12 mouse cellular contexts compared by ENCODE assay signal in the genomic region with DNA sequence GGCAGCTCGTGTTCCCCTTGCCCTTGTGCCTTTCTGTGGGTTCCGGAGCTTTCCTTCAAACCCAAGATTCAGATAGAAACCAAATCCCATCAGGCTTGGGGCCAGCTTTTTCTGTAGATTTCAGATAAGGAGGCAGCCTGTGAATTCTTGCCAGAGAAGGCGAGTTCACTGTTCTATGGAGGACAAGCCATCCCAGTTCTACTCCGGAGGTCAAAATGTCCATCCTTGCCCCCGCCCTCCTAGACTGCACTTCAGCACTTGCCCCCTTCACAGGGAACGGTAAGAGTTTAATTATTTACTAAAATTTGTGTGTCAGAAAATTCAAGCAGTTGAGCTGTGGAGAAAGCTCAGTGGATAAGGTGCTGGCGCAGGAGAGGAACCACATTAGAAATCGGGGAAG.
DNase-seq lines count a peak whose midpoint lies in the region; ATAC-seq lines count a peak whose summit lies in the region.
"Had no signal": no experiment of that assay in that cellular context is flagged by ENCODE, and none has a peak within 500 bp of the region (broad histone marks: within the 10 kb centered on the region; RNA-seq: fewer than 3 reads in every experiment).

No protein-coding gene starts in this region.

- H3K4me2 ChIP-seq in midbrain, embryonic 15.5 days, result no peak overlapping the region
- H3K4me2 ChIP-seq in intestine, embryonic 16.5 days (ENCODE audit: low read depth, low read length), result 0 out of 2 replicates have a peak overlapping the region, but pooled peaks have one; percentile 7
- no peak overlapping the region; the same call in 1 of the 2 replicates for H3K4me2 ChIP-seq in kidney, embryonic 14.5 days (replicated peaks; ENCODE audit: low read depth, low read length)
- H3K4me2 ChIP-seq in liver, embryonic 16.5 days (ENCODE audit: low read depth, low read length), result peak overlapping the region; percentile 4; the same call in 1 of the 2 replicates
- H3K4me2 ChIP-seq in midbrain, embryonic 14.5 days (ENCODE audit: low read length), result no peak overlapping the region

- 92% methylated on average over 8 of the region's 8 CpGs for WGBS in midbrain, embryonic 10.5 days
- WGBS in midbrain, embryonic 15.5 days, result 91% methylated on average over 8 of the region's 8 CpGs
- WGBS in intestine, embryonic 16.5 days, result 58% methylated on average over 8 of the region's 8 CpGs
- 62% methylated on average over 8 of the region's 8 CpGs for WGBS in kidney, embryonic 14.5 days
- WGBS in liver, embryonic 16.5 days (ENCODE audit: insufficient replicate concordance), result 61% methylated on average over 8 of the region's 8 CpGs
- WGBS in midbrain, embryonic 14.5 days, result 91% methylated on average over 8 of the region's 8 CpGs

- H3K27me3 ChIP-seq in midbrain, embryonic 10.5 days (ENCODE audit: low read depth, poor library complexity, severe bottlenecking), result peaks cover 37% of the 10 kb centered on the region
- 0 out of 2 replicates have a peak, but pooled peaks cover 2% of the 10 kb centered on the region for H3K27me3 ChIP-seq in midbrain, embryonic 15.5 days (replicated peaks)
- H3K27me3 ChIP-seq in intestine, embryonic 16.5 days (replicated peaks; ENCODE audit: control insufficient read depth, insufficient read depth, low read length), result no peaks in the 10 kb centered on the region
- H3K27me3 ChIP-seq in kidney, embryonic 14.5 days (ENCODE audit: control insufficient read depth, insufficient read depth, low read length), result no peaks in the 10 kb centered on the region
- no peaks in the 10 kb centered on the region for H3K27me3 ChIP-seq in liver, embryonic 16.5 days (ENCODE audit: control insufficient read depth, insufficient read depth, low read depth, low read length)
- H3K27me3 ChIP-seq in midbrain, embryonic 14.5 days (ENCODE audit: control insufficient read depth, insufficient read depth, low read length), result 0 out of 2 replicates have a peak, but pooled peaks cover 3% of the 10 kb centered on the region

- ATAC-seq in midbrain, embryonic 15.5 days (replicated peaks), result no peak
- ATAC-seq in intestine, embryonic 16.5 days, result peak; percentile 69
- peak; percentile 60; the same call in 1 of the 2 replicates for ATAC-seq in kidney, embryonic 14.5 days (ENCODE audit: low FRiP score, low TSS enrichment)
- peak; percentile 58 for ATAC-seq in liver, embryonic 16.5 days (ENCODE audit: low read depth)
- no peak for ATAC-seq in midbrain, embryonic 14.5 days (ENCODE audit: low FRiP score, low TSS enrichment)

- H3K4me3 ChIP-seq in midbrain, embryonic 10.5 days, result no peak overlapping the region
- no peak overlapping the region for H3K4me3 ChIP-seq in midbrain, embryonic 15.5 days
- no peak overlapping the region for H3K4me3 ChIP-seq in intestine, embryonic 16.5 days (ENCODE audit: low read length)
- no peak overlapping the region for H3K4me3 ChIP-seq in kidney, embryonic 14.5 days (ENCODE audit: low read length)
- H3K4me3 ChIP-seq in liver, embryonic 16.5 days (ENCODE audit: low read depth, low read length), result no peak overlapping the region
- no peak overlapping the region for H3K4me3 ChIP-seq in midbrain, embryonic 14.5 days (replicated peaks; ENCODE audit: low read depth, low read length)

- no peaks in the 10 kb centered on the region for H3K9me3 ChIP-seq in midbrain, embryonic 10.5 days (replicated peaks)
- no peaks in the 10 kb centered on the region for H3K9me3 ChIP-seq in midbrain, embryonic 15.5 days
- no peaks in the 10 kb centered on the region for H3K9me3 ChIP-seq in intestine, embryonic 16.5 days (ENCODE audit: control insufficient read depth, low read length)
- no peaks in the 10 kb centered on the region for H3K9me3 ChIP-seq in kidney, embryonic 14.5 days (ENCODE audit: control insufficient read depth, low read length)
- H3K9me3 ChIP-seq in liver, embryonic 16.5 days (replicated peaks; ENCODE audit: control insufficient read depth, low read length), result no peaks in the 10 kb centered on the region
- no peaks in the 10 kb centered on the region for H3K9me3 ChIP-seq in midbrain, embryonic 14.5 days (ENCODE audit: control insufficient read depth, low read length)

- no peak overlapping the region for H3K9ac ChIP-seq in midbrain, embryonic 15.5 days
- no peak overlapping the region for H3K9ac ChIP-seq in intestine, embryonic 16.5 days (ENCODE audit: low read depth, low read length)
- H3K9ac ChIP-seq in kidney, embryonic 14.5 days (ENCODE audit: low read depth, low read length), result no peak overlapping the region
- no peak overlapping the region for H3K9ac ChIP-seq in liver, embryonic 16.5 days (ENCODE audit: low read depth, low read length)
- H3K9ac ChIP-seq in midbrain, embryonic 14.5 days (replicated peaks; ENCODE audit: low read length), result no peak overlapping the region

- H3K36me3 ChIP-seq in midbrain, embryonic 10.5 days, result no peaks in the 10 kb centered on the region
- H3K36me3 ChIP-seq in midbrain, embryonic 15.5 days (replicated peaks), result no peaks in the 10 kb centered on the region
- H3K36me3 ChIP-seq in intestine, embryonic 16.5 days (ENCODE audit: control insufficient read depth, insufficient read depth, low read length), result no peaks in the 10 kb centered on the region
- H3K36me3 ChIP-seq in kidney, embryonic 14.5 days (ENCODE audit: control insufficient read depth, insufficient read depth, low read length), result no peaks in the 10 kb centered on the region
- H3K36me3 ChIP-seq in liver, embryonic 16.5 days (ENCODE audit: control insufficient read depth, insufficient read depth), result no peaks in the 10 kb centered on the region
- H3K36me3 ChIP-seq in midbrain, embryonic 14.5 days (ENCODE audit: control insufficient read depth, insufficient read depth, low read length), result no peaks in the 10 kb centered on the region

- H3K4me1 ChIP-seq in midbrain, embryonic 10.5 days, result peaks cover 46% of the 10 kb centered on the region
- peaks cover 13% of the 10 kb centered on the region for H3K4me1 ChIP-seq in midbrain, embryonic 15.5 days
- H3K4me1 ChIP-seq in intestine, embryonic 16.5 days (ENCODE audit: control insufficient read depth, insufficient read depth, low read length), result peaks cover 30% of the 10 kb centered on the region
- H3K4me1 ChIP-seq in kidney, embryonic 14.5 days (ENCODE audit: control insufficient read depth, insufficient read depth, low read length), result peaks cover 18% of the 10 kb centered on the region
- H3K4me1 ChIP-seq in liver, embryonic 16.5 days (ENCODE audit: control insufficient read depth, low read depth, low read length), result peaks cover 16% of the 10 kb centered on the region
- peaks cover 21% of the 10 kb centered on the region for H3K4me1 ChIP-seq in midbrain, embryonic 14.5 days (ENCODE audit: control insufficient read depth, insufficient read depth, low read length)

- no peak for DNase-seq in midbrain, embryonic 10.5 days (ENCODE audit: low spot score)
- DNase-seq in spleen, postnatal 10 days (ENCODE audit: low spot score in 2 of 2), result no peak
- DNase-seq in layer of hippocampus, adult 8-10 months (ENCODE audit: low spot score in 2 of 2), result no peak
- DNase-seq in midbrain, embryonic 14.5 days, result no peak
- DNase-seq: cerebellum, adult 8-10 months; heart, adult 18-20 months; lung, postnatal 4 days; thymus, adult 18-20 months had no signal

- H3K27ac ChIP-seq in midbrain, embryonic 10.5 days (replicated peaks), result 0 out of 2 replicates have a peak overlapping the region, but pooled peaks have one; percentile 28
- H3K27ac ChIP-seq in midbrain, embryonic 15.5 days, result no peak overlapping the region
- H3K27ac ChIP-seq in intestine, embryonic 16.5 days (ENCODE audit: low read length), result no peak overlapping the region
- peak overlapping the region; percentile 59 for H3K27ac ChIP-seq in kidney, embryonic 14.5 days (ENCODE audit: low read depth, low read length)
- peak overlapping the region; percentile 34 for H3K27ac ChIP-seq in liver, embryonic 16.5 days (ENCODE audit: low read length)
- no peak overlapping the region for H3K27ac ChIP-seq in midbrain, embryonic 14.5 days (replicated peaks; ENCODE audit: low read depth, low read length)

Comparison
In these comparisons a context has a peak if more than half of its experiments do, and no peak if none do; other contexts are left out.
1. H3K27ac ChIP-seq: peak in midbrain, embryonic 10.5 days (single experiment), kidney, embryonic 14.5 days (single experiment) and liver, embryonic 16.5 days (single experiment); none in midbrain, embryonic 15.5 days (single experiment), intestine, embryonic 16.5 days (single experiment) and midbrain, embryonic 14.5 days (single experiment).
2. ATAC-seq: peak in intestine, embryonic 16.5 days (single experiment), kidney, embryonic 14.5 days (single experiment) and liver, embryonic 16.5 days (single experiment); none in midbrain, embryonic 15.5 days (single experiment) and midbrain, embryonic 14.5 days (single experiment).
3. H3K4me2 ChIP-seq: peak in intestine, embryonic 16.5 days (single experiment) and liver, embryonic 16.5 days (single experiment); none in midbrain, embryonic 15.5 days (single experiment), kidney, embryonic 14.5 days (single experiment) and midbrain, embryonic 14.5 days (single experiment).